Mouse (Mus musculus) right cerebral cortex, postnatal 14 days (tissue): ENCODE data around the gene Ado.

Source experiments
- DNase-seq: peaks from one replicate; pipeline ENCODE4 v3.0.0; 2022

Gene Ado

GRCm38 (mm10) chr10:67535972-67536371 is 12.8 kb downstream of the Ado start:
- peak; percentile 66 for DNase-seq

GRCm38 (mm10) chr10:67535256-67535655 is 13.5 kb downstream of the Ado start, which contains the start of gene Egr2:
Egr2 (plus strand) TSS chr10:67535475.
- peak; percentile 21 for DNase-seq

GRCm38 (mm10) chr10:67529769-67530168 is 19.0 kb downstream of the Ado start:
- no peak for DNase-seq

- no peak for DNase-seq
These were observed 22.3 kb downstream of the Ado start for GRCm38 (mm10) chr10:67526435-67526834.

- no peak for DNase-seq
These were observed 24.1 kb downstream of the Ado start for GRCm38 (mm10) chr10:67524694-67525093.

GRCm38 (mm10) chr10:67524130-67524529 is 24.6 kb downstream of the Ado start:
- no peak for DNase-seq

DNA sequence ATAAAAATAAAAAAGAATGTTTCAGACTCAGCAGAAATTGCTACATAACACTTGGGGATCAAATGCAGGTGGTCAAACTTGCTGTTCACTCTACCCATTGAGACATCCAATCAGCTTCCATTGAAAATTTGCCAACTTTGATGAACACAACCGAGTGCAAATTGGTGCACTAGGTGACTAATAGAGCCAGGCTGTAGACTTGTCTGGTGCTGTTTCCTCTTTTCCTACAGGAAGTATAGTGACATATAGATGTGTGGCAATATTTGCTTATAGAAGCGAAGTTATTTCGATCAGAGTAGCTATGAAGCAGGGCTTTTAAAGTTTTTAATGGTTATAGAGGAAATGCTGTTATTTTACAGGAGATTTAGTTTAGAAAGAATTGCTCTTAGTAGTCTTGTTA is 30.0 kb downstream of the Ado start:
- DNase-seq: no peak

GRCm38 (mm10) chr10:67512871-67513270 is 35.9 kb downstream of the Ado start:
- DNase-seq: no peak

GRCm38 (mm10) chr10:67512211-67512610 is 36.5 kb downstream of the Ado start:
- peak; percentile 59 for DNase-seq

DNA sequence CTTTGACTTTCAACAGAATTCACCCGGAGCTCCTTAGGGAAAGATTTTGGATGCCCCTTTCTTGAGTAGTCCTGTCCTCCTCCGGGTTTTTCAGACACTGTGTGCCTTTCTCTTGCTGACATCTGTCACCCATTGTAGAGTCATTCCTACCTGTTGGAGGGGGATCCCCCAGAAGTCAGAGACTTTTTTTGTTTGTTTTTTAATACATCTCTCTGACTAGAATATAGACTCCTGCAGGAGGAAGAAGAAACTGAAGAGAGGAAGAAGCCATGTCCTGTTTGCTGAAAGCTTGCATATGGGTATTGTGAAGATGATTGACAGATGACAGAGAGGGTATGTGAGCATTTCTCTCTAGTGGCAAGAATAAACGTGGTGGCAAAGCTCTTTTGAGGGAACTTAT is 43.5 kb downstream of the Ado start:
- DNase-seq: no peak

DNA sequence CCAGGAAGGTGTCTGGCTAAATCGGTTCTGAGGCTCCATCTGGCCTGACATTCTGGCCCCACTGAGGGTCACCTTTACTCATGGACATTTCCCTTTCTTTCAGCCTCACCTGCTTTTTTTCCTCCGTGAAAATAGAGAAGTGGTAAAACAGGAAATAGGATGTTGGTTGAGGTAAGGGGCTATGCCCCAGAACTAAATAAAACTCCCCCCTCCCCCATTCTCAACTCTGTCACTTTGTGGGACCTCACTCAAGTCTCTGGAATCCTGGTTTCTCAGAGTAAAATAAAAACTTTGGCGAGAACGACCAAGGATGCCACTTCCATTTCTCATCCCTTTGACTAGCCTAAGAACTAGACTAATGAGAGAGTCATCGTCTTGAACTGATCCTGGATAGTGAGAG is 44.7 kb downstream of the Ado start:
- DNase-seq: no peak

GRCm38 (mm10) chr10:67503320-67503995 is 45.3 kb downstream of the Ado start:
- DNase-seq: no peak

- DNase-seq: no peak
These were observed 50.8 kb downstream of the Ado start for GRCm38 (mm10) chr10:67497951-67498350.

- DNase-seq: no peak
These were observed 51.4 kb downstream of the Ado start for GRCm38 (mm10) chr10:67497144-67497892.
